Mouse (Mus musculus) neural tube, embryonic 10.5 days (tissue): ENCODE measurements around the gene Efl1.
A peak's percentile ranks its signal among the peaks of the same experiment; 100 is the strongest.

Experiments
- DNase-seq: peaks from one replicate; pipeline ENCODE4 v3.0.0-alpha.2; 2017; ENCODE audit warnings: low spot score; ENCODE audit errors: extremely low spot score

Efl1 gene

GRCm38 (mm10) chr7:82811140-82811851 is 162.9 kb downstream of the Efl1 start:
- peak; percentile 24 for DNase-seq

- no peak for DNase-seq
Measured at GRCm38 (mm10) chr7:82812186-82813155, 164.1 kb downstream of the Efl1 start.

- DNase-seq = no peak
Measured at GRCm38 (mm10) chr7:82819541-82819940, 171.1 kb downstream of the Efl1 start.

- DNase-seq = no peak
Measured at GRCm38 (mm10) chr7:82820661-82821060, 172.2 kb downstream of the Efl1 start.

GRCm38 (mm10) chr7:82821501-82821900 is 173.1 kb downstream of the Efl1 start:
- no peak for DNase-seq

- DNase-seq = no peak
Measured at GRCm38 (mm10) chr7:82822528-82822927, 174.1 kb downstream of the Efl1 start.
